Mouse (Mus musculus): Measurements from ENCODE around the gene Gse1.

The Gse1 gene

DNA sequence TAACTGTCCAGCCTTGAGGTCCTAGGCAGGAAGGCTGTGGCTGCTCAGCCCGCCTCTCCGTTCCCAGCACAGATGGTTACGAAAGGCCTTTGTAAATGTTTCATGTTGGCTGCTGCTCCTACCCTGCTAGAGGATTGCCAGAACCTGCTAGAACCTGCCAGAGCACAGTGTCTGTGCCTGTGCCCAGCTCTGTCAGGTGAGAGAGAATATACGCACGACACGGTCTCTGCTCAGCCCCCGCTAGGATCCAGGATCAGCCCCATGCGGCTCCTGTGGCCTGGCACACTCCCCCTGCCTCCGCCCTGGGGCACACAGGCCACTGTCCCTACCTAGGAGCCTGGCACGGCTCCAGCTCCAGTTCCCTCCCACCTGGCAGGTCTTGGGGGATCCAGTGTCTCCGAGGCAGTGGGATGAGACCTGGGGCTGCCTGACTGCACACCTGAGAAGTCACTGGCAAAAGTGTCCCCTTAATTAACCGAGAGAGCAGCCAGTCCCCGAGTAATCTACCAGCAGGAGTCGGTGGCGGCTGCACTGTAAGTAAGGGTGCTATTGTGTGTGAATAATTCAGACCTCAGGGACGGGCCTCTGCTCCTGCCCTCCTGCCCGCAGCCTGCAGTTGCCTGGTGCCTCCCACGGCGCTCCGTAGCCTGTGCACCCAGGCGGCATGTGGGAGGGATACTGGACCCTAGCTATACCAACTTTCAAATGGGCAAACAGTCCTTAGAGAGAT lies 209.6 kb downstream of the Gse1 start:
- intact Hi-C loops (cut with DNase I) = no loop called here

DNA sequence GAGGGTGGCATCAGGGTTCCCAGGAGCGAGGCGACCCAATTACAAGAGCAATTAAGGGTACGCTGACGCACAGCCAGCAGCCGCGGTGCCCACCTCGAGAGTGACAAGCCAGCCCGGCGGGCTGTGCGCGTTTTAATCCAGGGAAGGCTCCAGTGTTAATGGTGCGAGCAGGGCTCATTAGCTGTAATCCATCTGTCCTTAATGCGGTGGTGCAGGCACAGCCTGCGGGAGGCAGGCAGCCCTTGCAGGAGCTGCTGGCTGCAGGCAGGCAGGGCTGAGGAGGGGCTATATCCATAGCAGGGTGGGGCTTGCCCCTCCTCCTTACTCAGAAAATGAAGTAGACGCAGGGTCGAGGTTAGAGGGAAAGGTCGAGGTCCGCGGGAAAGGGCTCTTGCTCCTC lies 211.1 kb downstream of the Gse1 start:
- intact Hi-C loops (cut with DNase I) = no loop called here

DNA sequence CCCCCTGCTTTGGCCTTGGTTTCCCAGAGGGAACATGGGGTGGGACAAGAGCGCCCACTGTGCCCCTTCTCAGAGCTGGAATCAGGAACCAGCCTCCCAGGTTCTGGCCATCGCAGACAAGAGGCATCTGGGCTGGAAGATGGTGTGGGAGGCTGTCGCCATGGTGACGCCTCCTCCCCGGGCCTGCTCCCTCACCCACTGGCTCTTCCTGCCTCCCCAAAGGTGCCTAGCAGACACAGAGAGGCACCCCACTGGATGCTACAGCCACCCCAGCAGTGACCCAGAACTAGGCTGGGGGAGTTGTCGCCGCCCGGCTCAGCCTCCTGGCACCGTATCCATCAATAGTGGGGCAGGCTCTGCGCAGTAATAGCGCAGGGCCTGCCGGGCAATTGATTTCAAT lies 212.5 kb downstream of the Gse1 start:
- intact Hi-C loops (cut with DNase I) = loop anchor here (5.0 kb wide), 1 partner anchor 47 kb away; no protein-coding TSS in a partner anchor

DNA sequence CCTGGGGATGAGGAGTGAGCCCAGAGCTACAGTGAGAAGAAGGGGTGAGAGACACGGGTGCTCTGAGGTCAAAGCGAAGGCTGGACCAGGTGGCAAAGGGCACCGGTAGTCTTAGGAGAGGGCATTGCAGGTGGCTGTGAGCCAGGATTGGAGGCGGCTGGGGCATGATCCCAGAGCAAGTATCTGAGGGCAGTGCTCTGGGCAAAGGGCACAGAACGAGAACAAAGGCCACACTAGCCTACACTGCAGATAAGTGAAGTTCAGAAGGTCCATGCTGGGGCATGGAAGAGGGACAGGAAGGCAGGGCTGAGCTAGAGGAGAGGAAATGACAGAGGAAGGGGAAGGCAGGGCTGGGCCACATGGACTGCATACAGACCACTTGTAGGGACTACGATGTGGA lies 213.4 kb downstream of the Gse1 start:
- intact Hi-C loops (cut with DNase I) = loop anchor here (5.0 kb wide), 1 partner anchor 46 kb away; no protein-coding TSS in a partner anchor

DNA sequence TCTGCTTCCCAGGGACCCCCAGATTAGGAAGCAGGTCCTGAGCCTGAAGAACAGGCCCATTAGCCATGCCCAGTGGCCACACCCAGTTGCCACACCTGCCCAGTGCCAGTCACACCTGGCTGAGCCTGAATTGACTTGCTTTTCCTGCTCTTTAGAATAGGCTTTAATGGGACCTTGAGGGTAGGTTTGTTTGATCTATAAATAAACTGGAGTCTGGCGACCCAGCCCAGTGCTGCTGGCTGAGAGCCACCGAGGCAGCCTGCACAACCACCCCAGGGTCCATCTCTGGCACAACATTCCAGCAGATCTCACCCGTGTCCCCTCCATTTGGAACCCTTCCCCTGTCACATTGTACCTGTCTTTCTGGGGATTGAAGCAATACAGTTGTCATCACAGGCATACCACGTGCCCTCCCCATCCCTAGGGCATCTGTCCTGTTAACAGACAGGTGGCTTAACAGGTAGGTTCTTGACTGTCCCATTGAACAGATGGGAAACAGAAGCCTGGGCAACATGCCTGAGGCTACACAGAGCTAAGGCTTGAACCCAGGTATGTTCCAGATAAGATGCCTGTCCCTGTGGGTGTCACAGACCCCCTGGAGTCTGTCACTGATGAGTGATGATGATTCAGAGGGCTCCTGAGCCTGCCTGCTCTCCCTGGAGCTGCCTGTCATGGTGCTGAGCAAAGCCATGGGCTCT lies 214.2 kb downstream of the Gse1 start:
- intact Hi-C loops (cut with DNase I) = loop anchor here (5.0 kb wide), 1 partner anchor 45 kb away; no protein-coding TSS in a partner anchor

GRCm38 (mm10) chr8:120445249-120445648 lies 217.0 kb downstream of the Gse1 start:
- intact Hi-C loops (cut with DNase I) = no loop called here

DNA sequence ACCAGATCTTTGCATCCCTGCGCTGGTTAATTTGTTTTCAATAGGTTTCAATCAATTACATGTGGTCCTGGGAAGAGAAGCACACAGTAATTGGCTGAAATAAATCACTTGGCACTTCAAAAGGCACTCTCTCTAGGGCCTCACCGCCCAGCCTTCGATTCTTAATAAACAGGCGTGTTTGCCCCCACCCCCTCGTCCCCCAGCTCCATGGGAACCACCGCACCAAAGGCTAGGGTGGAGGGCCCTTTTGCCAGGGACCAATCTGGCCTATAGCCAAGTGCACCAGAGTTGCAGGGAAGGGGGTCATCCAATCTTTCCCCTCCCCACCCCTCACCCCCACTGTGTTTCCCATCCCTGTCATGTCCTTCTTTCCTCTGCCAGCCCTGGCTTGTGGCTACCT lies 219.9 kb downstream of the Gse1 start:
- intact Hi-C loops (cut with DNase I) = no loop called here

DNA sequence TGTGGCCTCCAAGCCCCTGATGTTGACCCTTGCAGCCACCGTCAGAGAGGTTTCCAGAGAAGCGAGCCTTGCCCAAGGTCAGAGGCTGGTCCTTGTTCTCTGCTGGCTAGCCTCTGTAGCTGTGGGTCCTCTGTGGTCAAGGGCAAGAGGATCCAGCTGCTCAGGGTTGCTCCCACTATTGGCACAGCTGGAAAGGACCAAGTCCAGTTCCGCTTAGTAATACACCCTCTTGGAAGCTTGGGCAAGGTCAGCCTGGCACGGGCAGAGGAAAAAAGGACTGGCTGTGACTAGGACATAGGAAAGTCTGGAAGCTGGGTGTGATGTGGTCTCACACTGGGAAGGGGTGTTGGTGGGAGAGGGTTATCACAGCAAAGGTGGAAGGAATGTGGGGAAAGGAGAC lies 220.9 kb downstream of the Gse1 start:
- intact Hi-C loops (cut with DNase I) = no loop called here

DNA sequence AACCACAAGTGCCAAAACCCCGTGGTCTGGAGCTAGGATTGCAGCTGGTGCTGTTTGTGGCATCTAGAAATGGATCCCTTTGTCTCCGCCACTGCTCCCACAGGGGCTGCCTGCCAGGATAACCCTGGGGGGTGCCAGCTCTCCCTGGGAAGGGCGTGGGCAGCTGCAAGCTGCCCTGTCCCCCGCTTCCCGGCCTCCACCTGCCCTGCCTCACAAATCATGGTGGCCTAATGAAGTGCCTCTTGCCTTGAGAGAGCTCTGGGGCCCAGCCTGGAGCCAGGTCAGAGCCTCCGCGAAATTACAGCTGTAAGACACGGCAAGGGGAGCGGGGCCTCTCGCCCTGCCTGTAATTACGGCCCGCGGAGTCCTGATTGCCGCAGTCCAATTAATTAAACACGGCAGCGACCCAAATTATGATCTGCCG lies 221.4 kb downstream of the Gse1 start:
- intact Hi-C loops (cut with DNase I) = no loop called here

DNA sequence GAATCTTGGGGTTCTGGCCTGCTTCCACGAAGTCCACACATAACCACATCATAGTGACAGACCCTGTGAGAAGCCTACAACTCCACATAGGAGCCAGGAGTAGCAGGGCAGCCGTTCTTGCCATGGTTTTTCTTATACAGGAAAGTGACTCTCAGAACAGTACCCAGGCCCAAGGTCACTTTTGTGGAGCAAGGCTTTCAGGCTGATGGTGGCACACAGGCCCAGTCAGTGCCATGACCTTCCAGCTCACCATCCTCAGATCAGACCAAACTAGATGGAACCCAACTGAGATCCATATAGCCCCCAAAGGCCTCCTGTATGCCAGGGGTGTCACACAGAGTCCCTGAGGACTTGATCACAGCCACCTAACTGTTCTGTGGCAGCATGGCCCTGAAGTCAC lies 223.9 kb downstream of the Gse1 start:
- intact Hi-C loops (cut with DNase I) = no loop called here

DNA sequence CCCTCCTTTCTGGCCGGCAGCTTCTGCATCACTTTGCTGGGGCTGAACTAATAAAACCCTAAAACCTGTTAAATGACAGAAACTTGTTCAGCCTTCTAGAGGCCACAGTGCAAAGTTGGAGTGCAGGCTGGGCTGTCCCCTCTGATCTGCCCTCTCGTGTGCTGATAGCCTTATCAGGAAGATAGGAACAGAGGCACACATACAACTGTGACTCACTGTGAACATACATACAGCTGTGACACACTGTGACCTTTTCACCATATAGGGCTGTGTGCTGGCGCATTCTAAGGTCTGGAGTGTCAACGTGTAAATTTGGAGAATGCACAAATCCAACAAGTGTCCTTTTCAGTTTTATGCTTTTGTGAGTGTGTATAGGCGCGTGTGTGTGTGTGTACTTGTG lies 226.1 kb downstream of the Gse1 start:
- intact Hi-C loops (cut with DNase I) = no loop called here

DNA sequence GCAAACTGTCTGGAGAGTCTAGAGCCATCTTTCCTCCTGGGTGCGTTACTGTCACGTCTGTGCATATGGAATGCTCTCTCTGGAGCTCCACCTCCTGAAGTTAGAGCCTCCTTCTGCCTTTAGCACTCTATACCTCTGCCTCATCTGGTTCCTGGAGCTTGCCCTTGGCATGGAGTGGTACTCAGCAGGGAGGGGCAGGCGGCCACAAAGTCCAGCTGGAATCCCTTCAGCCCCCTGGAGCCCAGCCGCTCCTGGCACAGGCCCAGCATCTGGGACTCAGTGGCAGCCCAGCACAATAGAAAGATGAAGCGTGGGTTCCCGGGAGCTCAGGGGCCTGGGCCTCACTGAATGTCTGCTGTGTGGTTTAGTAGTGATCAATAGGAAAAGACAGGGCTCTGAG lies 232.1 kb downstream of the Gse1 start:
- intact Hi-C loops (cut with DNase I) = no loop called here

GRCm38 (mm10) chr8:120462119-120462551 lies 233.9 kb downstream of the Gse1 start:
- intact Hi-C loops (cut with DNase I) = no loop called here

DNA sequence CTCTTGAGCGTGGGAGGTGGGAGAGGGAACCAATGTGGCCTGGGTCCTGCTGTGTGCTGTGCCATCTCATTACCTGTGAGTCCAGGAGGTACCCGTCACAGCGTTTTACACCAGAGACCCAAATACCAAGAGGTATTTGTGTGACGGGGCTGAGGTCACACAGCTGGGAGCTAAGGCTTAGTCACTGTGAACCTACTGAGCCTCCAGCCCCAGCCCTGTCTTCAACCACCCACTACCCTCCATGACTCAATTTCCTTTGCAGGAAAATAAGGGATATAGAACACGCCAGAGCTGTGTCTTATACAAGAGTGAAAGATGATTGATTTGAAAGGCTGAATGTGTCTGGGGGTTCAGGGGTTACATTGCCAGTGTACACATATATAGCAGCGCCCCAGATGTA lies 234.4 kb downstream of the Gse1 start:
- intact Hi-C loops (cut with DNase I) = no loop called here

- intact Hi-C loops (cut with DNase I) = no loop called here
Observed at GRCm38 (mm10) chr8:120463918-120464584, 235.8 kb downstream of the Gse1 start.

DNA sequence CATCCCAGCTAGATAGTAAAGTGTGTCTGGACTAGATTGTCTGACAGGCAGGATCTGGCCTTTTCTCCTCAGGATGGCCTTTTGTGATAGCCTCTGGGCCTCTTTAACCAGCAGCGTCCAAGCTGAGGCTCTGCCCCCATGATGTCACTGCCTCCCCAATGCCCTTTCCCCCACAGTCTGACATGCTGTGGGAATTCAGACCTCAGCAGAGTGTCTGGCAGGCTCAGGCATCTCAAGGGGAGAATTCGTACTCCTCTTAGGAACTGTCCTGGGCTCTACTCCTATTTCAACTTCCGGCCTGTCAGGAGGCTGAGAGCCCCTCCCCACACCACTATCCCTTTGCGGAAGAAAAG lies 236.3 kb downstream of the Gse1 start:
- intact Hi-C loops (cut with DNase I) = no loop called here

- intact Hi-C loops (cut with DNase I) = no loop called here
Observed at GRCm38 (mm10) chr8:120465710-120466109, 237.5 kb downstream of the Gse1 start.

- intact Hi-C loops (cut with DNase I) = no loop called here
Observed at GRCm38 (mm10) chr8:120466266-120466665, 238.0 kb downstream of the Gse1 start.

DNA sequence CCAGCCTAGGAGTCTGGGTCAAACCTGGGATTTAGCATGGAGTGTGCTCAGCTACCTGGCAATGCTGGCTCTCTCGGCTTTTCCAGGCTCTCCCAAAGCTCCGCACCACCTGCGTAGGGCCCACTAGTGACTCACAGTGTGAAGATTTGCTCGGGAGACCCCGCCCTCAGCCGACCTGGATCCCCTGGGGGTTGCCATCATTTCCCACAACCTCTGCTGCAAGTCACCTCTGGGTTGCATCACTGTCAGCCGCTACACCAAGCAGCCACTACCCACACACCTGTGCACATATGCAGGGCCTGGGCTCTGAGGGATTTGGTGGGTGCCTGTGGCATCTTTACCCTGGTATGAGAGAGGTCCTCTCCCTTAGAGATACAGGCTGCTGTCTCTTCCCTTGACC lies 239.3 kb downstream of the Gse1 start:
- intact Hi-C loops (cut with DNase I) = no loop called here

DNA sequence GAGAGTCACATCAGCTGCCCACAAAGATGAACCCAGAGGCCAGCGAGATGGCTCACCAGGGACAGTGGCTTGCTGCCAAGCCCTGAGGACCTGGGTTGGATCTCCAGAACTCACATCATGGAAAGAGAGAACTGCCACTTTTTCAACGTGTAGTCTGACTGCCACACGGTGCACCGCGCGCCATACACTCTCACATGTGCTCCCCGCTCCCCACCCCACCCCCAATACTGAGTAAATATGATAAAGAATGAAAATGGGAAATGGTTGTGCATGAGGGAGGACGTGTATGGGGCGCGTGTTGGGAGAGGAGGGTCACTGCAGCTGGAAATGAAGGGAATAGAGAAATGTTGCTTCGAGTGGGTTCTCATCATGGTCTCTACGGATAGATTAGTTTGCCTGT lies 241.9 kb downstream of the Gse1 start:
- intact Hi-C loops (cut with DNase I) = no loop called here

GRCm38 (mm10) chr8:120471166-120471565 lies 242.9 kb downstream of the Gse1 start:
- intact Hi-C loops (cut with DNase I) = no loop called here

GRCm38 (mm10) chr8:120471752-120472151 lies 243.5 kb downstream of the Gse1 start:
- intact Hi-C loops (cut with DNase I) = no loop called here

All from adrenal gland (tissue).